In the genomic region with DNA sequence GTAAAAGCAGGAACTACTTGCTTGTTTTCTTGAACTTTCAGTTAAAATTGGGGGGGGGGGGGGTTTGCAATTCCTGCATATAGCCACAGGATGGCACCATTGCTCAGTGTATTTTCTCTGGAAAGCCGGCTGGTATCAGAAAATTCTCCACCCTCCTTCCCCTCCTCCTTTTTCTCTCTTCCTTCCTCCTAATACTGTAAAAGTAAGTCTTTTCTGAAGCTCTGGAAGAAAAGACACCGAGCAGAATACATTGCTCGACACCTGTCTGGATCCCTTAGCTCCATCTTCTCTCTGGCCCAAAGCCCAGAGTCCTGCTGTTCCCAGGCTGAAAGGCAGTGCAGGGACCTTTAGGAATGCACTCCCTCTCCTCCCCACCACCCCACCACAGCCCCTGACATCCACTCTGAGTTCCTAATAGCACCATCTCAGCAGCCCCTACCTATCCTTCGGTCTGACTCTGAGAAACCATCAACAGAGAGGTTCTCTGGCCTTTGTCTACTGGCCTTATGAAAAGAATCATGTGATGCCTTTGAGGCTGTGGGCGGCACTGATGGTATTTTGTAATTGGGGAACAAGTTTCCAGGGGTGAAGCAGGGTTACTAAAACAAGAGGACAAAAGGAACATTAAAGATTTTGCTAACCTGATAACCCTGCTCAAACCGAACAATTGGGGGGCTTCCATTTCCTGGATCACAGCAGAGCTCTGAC, we compare ENCODE assay signal across 9 mouse cellular contexts.
DNase-seq lines count a peak whose midpoint lies in the region; ATAC-seq and TF ChIP-seq lines count a peak whose summit lies in the region.
"Had no signal": no experiment of that assay in that cellular context is flagged by ENCODE, and none has a peak within 500 bp of the region (broad histone marks: within the 10 kb centered on the region; RNA-seq: fewer than 3 reads in every experiment).

No protein-coding gene starts in this region.

- no peak for TF ChIP-seq POLR2A in myocyte (IDR thresholded peaks at IDR 0.05; ENCODE audit: insufficient read length, low read depth)

- intact Hi-C loops in gastrocnemius, postnatal 14 days (cut with DNase I; ENCODE audit: low total_unique reads): loop anchor here (5.0 kb wide), 1 partner anchor 326 kb away; no protein-coding TSS in a partner anchor

- H3K79me2 ChIP-seq in myocyte (ENCODE audit: control insufficient read depth, insufficient read depth): no peaks in the 10 kb centered on the region

- H3K27me3 ChIP-seq in lung, embryonic 14.5 days (ENCODE audit: insufficient read depth, low read length): no peaks in the 10 kb centered on the region
- no peaks in the 10 kb centered on the region for H3K27me3 ChIP-seq in heart, embryonic 11.5 days (ENCODE audit: control insufficient read depth, insufficient read depth, low read length)
- no peaks in the 10 kb centered on the region for H3K27me3 ChIP-seq in myocyte (ENCODE audit: control insufficient read depth, insufficient read depth, insufficient read length)

- H3K9ac ChIP-seq in lung, embryonic 14.5 days: peak overlapping the region; percentile 30; the same call in 1 of the 2 replicates
- H3K9ac ChIP-seq in heart, embryonic 11.5 days (ENCODE audit: low read depth, low read length): peak overlapping the region; percentile 40; the same call in 1 of the 2 replicates

- no peaks in the 10 kb centered on the region for H3K36me3 ChIP-seq in lung, embryonic 14.5 days (ENCODE audit: insufficient read depth)
- H3K36me3 ChIP-seq in heart, embryonic 11.5 days (ENCODE audit: control insufficient read depth, insufficient read depth, low read length): no peaks in the 10 kb centered on the region
- no peaks in the 10 kb centered on the region for H3K36me3 ChIP-seq in myocyte (ENCODE audit: control insufficient read depth, insufficient read depth)

- peaks cover 17% of the 10 kb centered on the region for H3K4me1 ChIP-seq in lung, embryonic 14.5 days (ENCODE audit: insufficient read depth)
- H3K4me1 ChIP-seq in heart, embryonic 11.5 days (ENCODE audit: control insufficient read depth, insufficient read depth, low read length): peaks cover 9% of the 10 kb centered on the region

- peak overlapping the region; percentile 19; the same call in 1 of the 2 replicates for H3K4me2 ChIP-seq in lung, embryonic 14.5 days
- peak overlapping the region; percentile 38 for H3K4me2 ChIP-seq in heart, embryonic 11.5 days
- H3K4me2 ChIP-seq in myocyte (ENCODE audit: low read depth): peak overlapping the region; percentile 63

- no peak overlapping the region for H3ac ChIP-seq in myocyte (ENCODE audit: control insufficient read depth, insufficient read length)

- H3K9me3 ChIP-seq in lung, embryonic 14.5 days (ENCODE audit: low read depth, low read length): no peaks in the 10 kb centered on the region
- H3K9me3 ChIP-seq in heart, embryonic 11.5 days (replicated peaks; ENCODE audit: control insufficient read depth, low read length): no peaks in the 10 kb centered on the region

- 25% methylated on average over 6 of the region's 6 CpGs for WGBS in lung, embryonic 14.5 days
- WGBS in heart, embryonic 11.5 days (ENCODE audit: insufficient replicate concordance): 21% methylated on average over 6 of the region's 6 CpGs

- DNase-seq in lung, embryonic 14.5 days: peak; percentile 77
- DNase-seq in lung, adult 18-20 months: no peak
- DNase-seq in cerebellum, postnatal 10 days: peak; percentile 56 to 61
- peak; percentile 14 to 36 for DNase-seq in kidney, postnatal 4 days
- DNase-seq in right cerebral cortex, postnatal 36 days (ENCODE audit: low spot score in 2 of 2): no peak
- DNase-seq in gastrocnemius, postnatal 14 days: no peak

- H3K4me3 ChIP-seq in lung, embryonic 14.5 days (ENCODE audit: low read depth, low read length): no peak overlapping the region
- H3K4me3 ChIP-seq in heart, embryonic 11.5 days (ENCODE audit: low read depth, low read length): no peak overlapping the region
- no peak overlapping the region for H3K4me3 ChIP-seq in myocyte
- H3K4me3 ChIP-seq: erythroblast, embryonic 14.5 days had no signal

- no peak overlapping the region for H3K27ac ChIP-seq in lung, embryonic 14.5 days (ENCODE audit: low read depth)
- H3K27ac ChIP-seq in heart, embryonic 11.5 days (ENCODE audit: low read depth, low read length): 0 out of 2 replicates have a peak overlapping the region, but pooled peaks have one; percentile 18

- no peak for ATAC-seq in lung, embryonic 14.5 days (ENCODE audit: insufficient read depth)
- ATAC-seq in heart, embryonic 11.5 days (replicated peaks; ENCODE audit: insufficient number of reproducible peaks, low FRiP score, low TSS enrichment): no peak

- TF ChIP-seq CTCF in lung, embryonic 14.5 days (IDR thresholded peaks at IDR 0.05; ENCODE audit: low read depth): peak; percentile 78

TF ChIP-seq in myocyte, 11 proteins besides CTCF, POLR2A, EP300 and RAD21:
- TF ChIP-seq USF1 (IDR thresholded peaks at IDR 0.05; ENCODE audit: low read depth) (peak; percentile 75), POLR2AphosphoS2 (IDR thresholded peaks at IDR 0.05; ENCODE audit: insufficient read length, low read depth) (no peak), CEBPB (IDR thresholded peaks at IDR 0.05; ENCODE audit: insufficient read depth, poor library complexity, severe bottlenecking) (no peak)

Comparison
In these comparisons a context has a peak if more than half of its experiments do, and no peak if none do; other contexts are left out.
1. DNase-seq: peak in lung, embryonic 14.5 days (single experiment), cerebellum, postnatal 10 days (2 of 2) and kidney, postnatal 4 days (2 of 2); none in lung, adult 18-20 months (0 of 2), right cerebral cortex, postnatal 36 days (0 of 2) and gastrocnemius, postnatal 14 days (single experiment).
2. Peak in every context shown above with its lines, with median percentiles within 50 percentile points of each other: H3K4me2 ChIP-seq.